Mouse (Mus musculus) lung, adult 2 months (tissue): ENCODE measurements at regions not wholly inside any gene's neighbourhood (a gene's known extent, or its start where the extent isn't known, plus 50 kb on each side); places are given as distances from the start of the nearest gene placed in this dataset.

Experiments used
- CTCF ChIP-seq: fragments of 200-500 bp; IDR thresholded peaks from 2 replicates; pipeline ENCODE4 v1.5.1; 2011; ENCODE audit warnings: mild to moderate bottlenecking, low read length, control low read depth; ENCODE audit not compliant: insufficient read depth
- POLR2A ChIP-seq: fragments of 200-500 bp; IDR thresholded peaks from 2 replicates; pipeline ENCODE4 v1.6.1; 2011; ENCODE audit warnings: low read depth, mild to moderate bottlenecking, control low read depth, low read length, borderline replicate concordance; ENCODE audit errors: extremely low read depth

GRCm38 (mm10) chr13:111905213-111905701 is 96.5 kb upstream of the Map3k1 start:
- TF ChIP-seq CTCF = no peak
- no peak for TF ChIP-seq POLR2A
